Mouse (Mus musculus): ENCODE results near the gene Zscan21. TPM values are rescaled to one million over a fixed set of nuclear protein-coding genes. Genes with fewer than 3 reads are reported as not detected.

Gene Zscan21
- polyA plus RNA-seq, 1 experiment from 2014 or later = 113 TPM

DNA sequence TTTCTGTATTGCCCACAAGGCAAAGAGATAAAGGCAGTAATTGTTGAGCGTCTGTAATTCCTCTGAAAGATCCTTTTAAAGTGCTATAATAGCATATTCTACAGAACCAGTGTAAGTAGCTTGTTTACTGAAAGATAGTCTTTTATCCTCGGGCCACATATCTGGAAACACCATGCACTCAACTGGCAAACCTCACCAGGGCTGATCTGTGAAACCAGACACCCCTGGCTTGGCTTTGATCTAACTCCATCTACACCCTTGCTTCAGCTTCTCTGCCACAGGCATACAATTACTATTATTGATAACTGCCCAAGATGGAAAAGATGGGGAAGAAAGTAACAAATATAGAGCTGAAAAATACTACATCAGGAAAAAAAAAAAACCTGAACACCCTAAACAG lies 32.2 kb upstream of the Zscan21 start:
- 70% methylated on average over 2 of the region's 2 CpGs for WGBS
- Histone ChIP-seq H3K27ac (replicated peaks; ENCODE audit: low read depth, low read length) (no peak overlapping the region), H3K4me2 (ENCODE audit: low read length) (peak overlapping the region; percentile 86), H3K4me1 (ENCODE audit: control insufficient read depth, insufficient read depth, low read length) (peaks cover 23% of the 10 kb centered on the region), H3K9ac (replicated peaks; ENCODE audit: low read length) (peak overlapping the region; percentile 99; the same call in 1 of the 2 replicates), H3K9me3 (ENCODE audit: control insufficient read depth, low read length) (no peaks in the 10 kb centered on the region), H3K36me3 (ENCODE audit: control insufficient read depth, insufficient read depth, low read length) (peaks cover 13% of the 10 kb centered on the region), H3K4me3 (replicated peaks; ENCODE audit: low read depth, low read length) (peak overlapping the region; percentile 96; the same call in 1 of the 2 replicates), H3K27me3 (ENCODE audit: control insufficient read depth, insufficient read depth, low read length) (no peaks in the 10 kb centered on the region)
- DNase-seq (peak; percentile 20), ATAC-seq (ENCODE audit: low FRiP score, low TSS enrichment) (no peak; the same call in 1 of the 2 replicates)

DNA sequence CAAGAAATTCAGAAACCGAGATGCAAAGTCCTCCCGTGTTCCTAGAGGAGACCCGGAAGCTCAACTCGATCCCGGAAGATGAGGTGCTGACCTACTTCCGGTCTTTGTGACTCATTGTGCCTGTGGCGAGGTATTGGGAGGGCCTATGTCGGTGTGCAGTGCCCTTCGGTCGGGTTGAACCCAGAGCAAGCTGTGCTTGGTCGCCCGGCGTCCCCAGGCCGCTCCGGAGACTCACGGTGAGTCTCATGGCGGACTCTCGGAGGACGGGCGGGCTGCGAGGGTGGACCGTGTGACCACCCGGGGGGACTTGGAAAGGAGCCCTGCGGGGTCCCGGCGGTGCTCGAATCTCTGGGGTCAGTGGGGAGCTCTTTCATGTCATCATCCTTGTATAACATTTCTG lies 31.7 kb upstream of the Zscan21 start, which contains the start of gene Zkscan1:
Gene Zkscan1 (plus strand): TSS at position 89 of the 400 bp plus-strand sequence.
- H3K36me3 ChIP-seq (ENCODE audit: control insufficient read depth, insufficient read depth, low read length) = peaks cover 13% of the 10 kb centered on the region
- no peaks in the 10 kb centered on the region for H3K9me3 ChIP-seq (ENCODE audit: control insufficient read depth, low read length)
- H3K27ac ChIP-seq (replicated peaks; ENCODE audit: low read depth, low read length) = peak within 1 kb of the TSS; percentile 94
- peak within 1 kb of the TSS; percentile 99 for H3K9ac ChIP-seq (replicated peaks; ENCODE audit: low read length)
- H3K4me2 ChIP-seq (ENCODE audit: low read length) = peak within 1 kb of the TSS; percentile 86
- DNase-seq = peak; percentile 95
- ATAC-seq (ENCODE audit: low FRiP score, low TSS enrichment) = peak; percentile 89
- 0% methylated on average over 27 of the region's 27 CpGs for WGBS
- peaks cover 23% of the 10 kb centered on the region for H3K4me1 ChIP-seq (ENCODE audit: control insufficient read depth, insufficient read depth, low read length)
- H3K27me3 ChIP-seq (ENCODE audit: control insufficient read depth, insufficient read depth, low read length) = no peaks in the 10 kb centered on the region
- H3K4me3 ChIP-seq (replicated peaks; ENCODE audit: low read depth, low read length) = peak within 1 kb of the TSS; percentile 96

DNA sequence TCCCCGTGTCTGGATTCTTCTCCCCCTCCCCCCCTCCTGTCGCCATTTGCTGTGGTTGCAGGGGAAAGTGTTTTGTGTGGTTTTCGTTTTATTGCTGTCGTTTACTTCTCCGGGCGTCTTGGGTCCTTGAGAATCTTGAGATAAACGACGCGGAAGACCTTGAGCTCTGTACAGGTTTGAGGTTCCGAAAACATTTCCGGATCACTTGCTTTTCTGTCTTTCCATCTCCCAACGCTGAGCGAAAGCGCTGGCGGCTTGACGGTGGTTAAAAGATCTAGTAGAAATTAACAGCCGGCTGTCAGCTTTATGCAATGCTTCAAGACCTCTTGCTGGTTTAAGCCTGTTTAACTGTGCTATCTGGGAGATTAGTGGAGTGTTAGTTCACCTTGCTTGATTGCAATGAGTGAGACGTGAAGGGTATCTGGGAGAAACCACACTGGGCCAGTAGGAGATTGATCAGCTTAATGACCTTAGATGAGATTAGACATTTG lies 31.2 kb upstream of the Zscan21 start:
- H3K36me3 ChIP-seq (ENCODE audit: control insufficient read depth, insufficient read depth, low read length) = peaks cover 13% of the 10 kb centered on the region
- WGBS = under 1% methylated on average over 18 of the region's 18 CpGs
- no peak for ATAC-seq (ENCODE audit: low FRiP score, low TSS enrichment)

DNA sequence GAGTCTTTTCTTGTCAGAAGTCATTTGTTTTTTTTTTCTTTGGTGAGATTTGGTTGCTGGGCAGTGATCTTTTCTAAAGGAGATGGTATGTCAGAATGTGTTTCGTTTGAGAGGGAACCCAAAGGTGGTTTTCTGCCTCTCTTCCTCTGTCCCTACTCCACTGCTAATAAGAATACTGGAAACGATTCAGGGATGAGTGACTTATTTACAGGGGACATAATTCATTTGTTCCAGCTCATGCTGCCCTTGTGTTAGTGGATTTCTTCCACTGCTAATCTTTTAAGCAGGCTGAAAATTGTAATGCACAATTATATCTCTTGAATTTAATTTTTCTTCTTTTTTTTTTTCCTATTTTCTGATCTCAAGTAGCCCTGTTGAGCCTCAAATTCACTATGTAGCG lies 29.9 kb upstream of the Zscan21 start:
- no peaks in the 10 kb centered on the region for H3K9me3 ChIP-seq (ENCODE audit: control insufficient read depth, low read length)
- peak overlapping the region; percentile 96; the same call in 1 of the 2 replicates for H3K4me3 ChIP-seq (replicated peaks; ENCODE audit: low read depth, low read length)
- no peak for ATAC-seq (ENCODE audit: low FRiP score, low TSS enrichment)
- H3K4me1 ChIP-seq (ENCODE audit: control insufficient read depth, insufficient read depth, low read length) = peaks cover 23% of the 10 kb centered on the region
- H3K36me3 ChIP-seq (ENCODE audit: control insufficient read depth, insufficient read depth, low read length) = peaks cover 13% of the 10 kb centered on the region
- H3K27me3 ChIP-seq (ENCODE audit: control insufficient read depth, insufficient read depth, low read length) = no peaks in the 10 kb centered on the region
- 0 out of 2 replicates have a peak overlapping the region, but pooled peaks have one; percentile 0 for H3K9ac ChIP-seq (replicated peaks; ENCODE audit: low read length)
- H3K4me2 ChIP-seq (ENCODE audit: low read length) = peak overlapping the region; percentile 86
- H3K27ac ChIP-seq (replicated peaks; ENCODE audit: low read depth, low read length) = no peak overlapping the region
- WGBS = 77% methylated on average over 3 of the region's 3 CpGs
- no peak for DNase-seq

More for the DNA sequence above, 31.2 kb upstream of the Zscan21 start:
- peak; percentile 55 for DNase-seq
- Histone ChIP-seq H3K4me2 (ENCODE audit: low read length) (peak overlapping the region; percentile 86), H3K4me3 (replicated peaks; ENCODE audit: low read depth, low read length) (peak overlapping the region; percentile 96), H3K4me1 (ENCODE audit: control insufficient read depth, insufficient read depth, low read length) (peaks cover 23% of the 10 kb centered on the region), H3K9me3 (ENCODE audit: control insufficient read depth, low read length) (no peaks in the 10 kb centered on the region), H3K9ac (replicated peaks; ENCODE audit: low read length) (peak overlapping the region; percentile 99), H3K27ac (replicated peaks; ENCODE audit: low read depth, low read length) (peak overlapping the region; percentile 94), H3K27me3 (ENCODE audit: control insufficient read depth, insufficient read depth, low read length) (no peaks in the 10 kb centered on the region)

DNA sequence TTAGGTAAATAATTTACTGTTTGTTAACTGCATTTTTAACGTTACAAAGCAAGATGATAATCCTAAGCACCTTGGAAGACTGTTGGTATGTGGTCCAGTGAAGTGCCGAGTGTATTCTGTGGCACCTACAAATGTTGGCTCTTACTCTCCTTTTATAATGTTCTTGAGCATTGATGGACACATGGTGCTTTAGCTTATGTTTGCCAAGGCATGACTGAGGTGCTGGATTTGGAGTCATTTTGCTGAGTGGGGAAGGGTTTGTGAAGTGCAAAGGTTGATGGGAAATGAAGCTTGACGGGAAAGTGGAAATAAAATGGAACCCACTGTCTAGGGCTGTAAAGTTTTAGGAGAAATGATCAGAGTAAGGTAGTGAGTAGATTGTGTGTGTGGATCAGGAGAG lies 28.3 kb upstream of the Zscan21 start:
- no peak overlapping the region for H3K27ac ChIP-seq (replicated peaks; ENCODE audit: low read depth, low read length)
- H3K9ac ChIP-seq (replicated peaks; ENCODE audit: low read length) = 0 out of 2 replicates have a peak overlapping the region, but pooled peaks have one; percentile 23
- DNase-seq = no peak
- H3K36me3 ChIP-seq (ENCODE audit: control insufficient read depth, insufficient read depth, low read length) = peaks cover 22% of the 10 kb centered on the region
- peaks cover 23% of the 10 kb centered on the region for H3K4me1 ChIP-seq (ENCODE audit: control insufficient read depth, insufficient read depth, low read length)
- no peak overlapping the region for H3K4me2 ChIP-seq (ENCODE audit: low read length)
- WGBS = 92% methylated on average over 3 of the region's 3 CpGs
- H3K27me3 ChIP-seq (ENCODE audit: control insufficient read depth, insufficient read depth, low read length) = no peaks in the 10 kb centered on the region
- H3K4me3 ChIP-seq (replicated peaks; ENCODE audit: low read depth, low read length) = no peak overlapping the region
- no peak for ATAC-seq (ENCODE audit: low FRiP score, low TSS enrichment)
- H3K9me3 ChIP-seq (ENCODE audit: control insufficient read depth, low read length) = no peaks in the 10 kb centered on the region

DNA sequence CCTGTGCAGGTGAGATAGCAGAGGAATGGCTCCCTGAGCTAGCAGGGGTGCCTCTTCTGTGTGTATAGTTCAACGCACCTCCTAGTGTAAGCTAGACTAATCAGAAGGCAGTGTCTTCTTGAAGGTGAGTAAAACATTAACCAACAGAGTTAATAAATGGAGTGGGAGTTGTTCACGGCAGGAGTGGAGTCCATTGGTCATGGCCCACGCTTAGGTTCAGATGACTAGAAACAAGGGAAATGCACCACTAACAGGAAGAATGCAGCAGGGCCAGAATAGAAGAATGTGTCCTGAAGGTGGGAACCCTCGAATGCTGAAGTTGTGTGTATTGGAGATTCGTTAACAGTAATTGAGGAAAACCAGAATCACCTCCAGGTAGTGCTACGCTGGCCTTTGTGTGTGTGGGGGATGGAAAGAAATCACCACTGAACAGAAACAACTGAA lies 27.6 kb upstream of the Zscan21 start:
- H3K27me3 ChIP-seq (ENCODE audit: control insufficient read depth, insufficient read depth, low read length) = no peaks in the 10 kb centered on the region
- H3K4me2 ChIP-seq (ENCODE audit: low read length) = no peak overlapping the region
- peaks cover 29% of the 10 kb centered on the region for H3K36me3 ChIP-seq (ENCODE audit: control insufficient read depth, insufficient read depth, low read length)
- no peak overlapping the region for H3K27ac ChIP-seq (replicated peaks; ENCODE audit: low read depth, low read length)
- no peak overlapping the region for H3K9ac ChIP-seq (replicated peaks; ENCODE audit: low read length)
- no peaks in the 10 kb centered on the region for H3K9me3 ChIP-seq (ENCODE audit: control insufficient read depth, low read length)
- ATAC-seq (ENCODE audit: low FRiP score, low TSS enrichment) = no peak
- 95% methylated on average over 6 of the region's 6 CpGs for WGBS
- no peak overlapping the region for H3K4me3 ChIP-seq (replicated peaks; ENCODE audit: low read depth, low read length)
- no peak for DNase-seq
- H3K4me1 ChIP-seq (ENCODE audit: control insufficient read depth, insufficient read depth, low read length) = peaks cover 23% of the 10 kb centered on the region

DNA sequence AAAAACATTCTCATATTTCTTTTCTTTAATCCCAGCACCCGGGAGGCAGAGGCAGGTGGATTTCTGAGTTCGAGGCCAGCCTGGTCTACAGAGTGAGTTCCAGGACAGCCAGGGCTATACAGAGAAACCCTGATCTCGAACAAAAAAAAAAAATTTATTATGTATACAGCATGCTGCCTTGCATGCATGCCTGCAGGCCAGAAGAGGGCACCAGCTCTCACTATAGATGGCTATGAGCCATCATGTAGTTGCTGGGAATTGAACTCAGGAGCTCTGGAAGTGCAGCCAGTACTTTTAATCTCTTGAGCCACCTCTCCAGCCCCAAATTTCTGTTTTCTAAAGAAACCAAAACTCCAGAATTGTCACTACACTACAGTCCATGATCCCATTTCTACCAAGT lies 26.4 kb upstream of the Zscan21 start:
- Histone ChIP-seq H3K4me2 (ENCODE audit: low read length) (no peak overlapping the region), H3K36me3 (ENCODE audit: control insufficient read depth, insufficient read depth, low read length) (peaks cover 41% of the 10 kb centered on the region), H3K27ac (replicated peaks; ENCODE audit: low read depth, low read length) (no peak overlapping the region), H3K27me3 (ENCODE audit: control insufficient read depth, insufficient read depth, low read length) (no peaks in the 10 kb centered on the region), H3K9me3 (ENCODE audit: control insufficient read depth, low read length) (no peaks in the 10 kb centered on the region), H3K4me1 (ENCODE audit: control insufficient read depth, insufficient read depth, low read length) (peaks cover 23% of the 10 kb centered on the region), H3K4me3 (replicated peaks; ENCODE audit: low read depth, low read length) (no peak overlapping the region), H3K9ac (replicated peaks; ENCODE audit: low read length) (no peak overlapping the region)
- peak; percentile 32 for DNase-seq
- no peak for ATAC-seq (ENCODE audit: low FRiP score, low TSS enrichment)
- WGBS = 86% methylated on average over 3 of the region's 3 CpGs

DNA sequence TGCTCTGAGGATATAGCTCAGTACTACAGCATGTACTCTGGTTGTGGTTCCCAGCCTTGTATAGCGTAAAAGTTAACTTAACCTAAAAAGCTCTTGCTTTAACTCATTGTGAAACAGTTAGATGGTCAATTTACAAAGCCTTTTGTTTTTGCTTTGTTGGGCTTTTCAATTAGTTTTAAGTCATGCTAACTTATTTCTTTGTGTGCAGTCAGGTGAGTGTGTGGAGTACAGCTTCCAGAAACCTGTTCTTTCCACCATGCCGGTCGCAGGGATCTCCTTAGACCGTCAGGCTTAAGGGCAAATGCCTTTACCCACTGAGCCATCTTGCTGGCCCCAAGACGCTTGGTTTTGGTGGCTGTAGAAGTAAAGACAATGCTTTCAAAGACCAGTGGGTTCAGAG lies 26.0 kb upstream of the Zscan21 start:
- Histone ChIP-seq H3K27me3 (ENCODE audit: control insufficient read depth, insufficient read depth, low read length) (no peaks in the 10 kb centered on the region), H3K4me1 (ENCODE audit: control insufficient read depth, insufficient read depth, low read length) (peaks cover 23% of the 10 kb centered on the region), H3K4me2 (ENCODE audit: low read length) (no peak overlapping the region), H3K27ac (replicated peaks; ENCODE audit: low read depth, low read length) (no peak overlapping the region), H3K36me3 (ENCODE audit: control insufficient read depth, insufficient read depth, low read length) (peaks cover 45% of the 10 kb centered on the region), H3K9ac (replicated peaks; ENCODE audit: low read length) (no peak overlapping the region), H3K4me3 (replicated peaks; ENCODE audit: low read depth, low read length) (no peak overlapping the region), H3K9me3 (ENCODE audit: control insufficient read depth, low read length) (no peaks in the 10 kb centered on the region)
- 92% methylated on average over 5 of the region's 5 CpGs for WGBS
- ATAC-seq (ENCODE audit: low FRiP score, low TSS enrichment) (no peak), DNase-seq (no peak)

DNA sequence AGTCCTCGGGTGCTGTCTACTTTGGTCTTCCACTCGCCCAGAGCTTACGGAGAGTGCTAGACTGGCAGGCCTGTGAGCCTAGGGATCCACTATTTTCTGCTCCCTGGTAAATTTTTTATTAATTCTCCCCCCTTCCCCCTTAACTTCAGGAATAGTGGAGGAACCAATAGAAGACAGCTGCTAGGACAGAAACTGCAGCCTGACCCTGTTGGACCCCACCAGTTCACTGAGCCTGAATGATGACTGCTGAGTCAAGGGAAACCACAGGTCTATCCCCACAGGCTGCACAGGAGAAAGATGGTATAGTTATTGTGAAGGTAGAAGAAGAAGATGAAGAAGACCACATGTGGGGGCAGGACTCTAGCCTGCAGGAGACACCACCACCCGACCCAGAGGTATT lies 23.9 kb upstream of the Zscan21 start:
- Histone ChIP-seq H3K27me3 (ENCODE audit: control insufficient read depth, insufficient read depth, low read length) (no peaks in the 10 kb centered on the region), H3K36me3 (ENCODE audit: control insufficient read depth, insufficient read depth, low read length) (peaks cover 64% of the 10 kb centered on the region), H3K9me3 (ENCODE audit: control insufficient read depth, low read length) (no peaks in the 10 kb centered on the region), H3K4me3 (replicated peaks; ENCODE audit: low read depth, low read length) (no peak overlapping the region), H3K9ac (replicated peaks; ENCODE audit: low read length) (no peak overlapping the region), H3K4me2 (ENCODE audit: low read length) (no peak overlapping the region), H3K4me1 (ENCODE audit: control insufficient read depth, insufficient read depth, low read length) (0 out of 2 replicates have a peak, but pooled peaks cover 3% of the 10 kb centered on the region), H3K27ac (replicated peaks; ENCODE audit: low read depth, low read length) (no peak overlapping the region)
- ATAC-seq (ENCODE audit: low FRiP score, low TSS enrichment) (no peak), DNase-seq (no peak)
- 96% methylated on average over 4 of the region's 4 CpGs for WGBS
